Mouse (Mus musculus): ENCODE measurements around the gene Rfng.

DNA sequence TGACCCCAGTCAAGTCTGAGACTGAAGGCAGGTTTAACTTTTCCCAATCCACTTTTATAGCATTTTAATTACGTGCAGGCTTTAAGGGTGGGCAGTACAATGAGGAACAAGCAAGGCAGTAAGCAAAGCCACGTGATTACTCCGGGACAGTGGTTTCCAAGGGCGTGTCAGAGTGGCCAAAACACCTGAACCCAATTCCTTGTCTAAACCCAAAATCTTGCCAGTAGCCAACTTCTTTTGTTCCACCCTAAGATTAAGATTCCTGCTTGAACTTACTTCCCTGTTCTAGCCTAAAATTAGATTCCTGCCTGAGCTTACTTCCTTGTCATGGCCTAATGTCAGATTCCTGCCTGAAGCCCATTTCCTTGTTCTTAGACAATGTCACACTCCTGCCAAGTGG lies 36.0 kb downstream of the Rfng start:
- TF ChIP-seq GATA1 (IDR thresholded peaks at IDR 0.05; ENCODE audit: low read length) (no peak), TAL1 (IDR thresholded peaks at IDR 0.05; ENCODE audit: low read length) (no peak)
